Mouse (Mus musculus) forebrain, embryonic 13.5 days (tissue): ENCODE results near the gene Arl13a. TPM values are rescaled to one million over a fixed set of nuclear protein-coding genes. Genes with fewer than 3 reads are reported as not detected.
A peak's percentile ranks its signal among the peaks of the same experiment; 100 is the strongest.
"Not testable (repeated sequence)": the region's sequence is repeated elsewhere in the genome, so short reads cannot be mapped to it uniquely, and the experiment has no call there.

Source experiments
- ATAC-seq: fragments of 200-750 bp; cut with Nextera tagmentation; 2 replicates; pipeline ENCODE4 v1.8.0; 2017
- H3K27ac ChIP-seq: fragments of 300-500 bp; sonication (generic); 2 replicates; pipeline ENCODE4 v1.5.1; 2015; ENCODE audit warnings: inconsistent platforms, mild to moderate bottlenecking, moderate library complexity
- H3K27me3 ChIP-seq: fragments of 300-500 bp; sonication (generic); 2 replicates; pipeline ENCODE4 v1.6.1; 2015; ENCODE audit warnings: mild to moderate bottlenecking, inconsistent platforms
- H3K36me3 ChIP-seq: fragments of 300-500 bp; sonication (generic); 2 replicates; pipeline ENCODE4 v1.6.1; 2015; ENCODE audit warnings: mild to moderate bottlenecking, inconsistent platforms; ENCODE audit not compliant: poor library complexity, severe bottlenecking
- H3K4me1 ChIP-seq: fragments of 300-500 bp; sonication (generic); 2 replicates; pipeline ENCODE4 v1.6.1; 2015; ENCODE audit warnings: inconsistent platforms
- H3K4me2 ChIP-seq: fragments of 300-500 bp; sonication (generic); 2 replicates; pipeline ENCODE4 v1.6.1; 2015; ENCODE audit warnings: inconsistent platforms, mild to moderate bottlenecking, moderate library complexity
- H3K4me3 ChIP-seq: fragments of 300-500 bp; sonication (generic); 2 replicates; pipeline ENCODE4 v1.5.1; 2015; ENCODE audit warnings: mild to moderate bottlenecking, inconsistent platforms
- H3K9ac ChIP-seq: fragments of 300-500 bp; sonication (generic); 2 replicates; pipeline ENCODE4 v1.6.1; 2015; ENCODE audit warnings: mild to moderate bottlenecking, inconsistent platforms
- H3K9me3 ChIP-seq: fragments of 300-500 bp; sonication (generic); replicated peaks from 2 replicates; pipeline ENCODE4 v1.6.1; 2016; ENCODE audit warnings: inconsistent platforms
- WGBS: fragments of 180-500 bp; shearing (Covaris S2); methylation state at CpG from one replicate; pipeline ENCODE4 v1.1.7; 2015; 5-methylcytosine and 5-hydroxymethylcytosine counted together
- polyA plus RNA-seq: library from polyadenylated mRNA; unstranded; fragments of >200 nt; fragmentation: Nextera tagmentation; extraction: Ambion mirVana; gene quantifications from 2 replicates; pipeline ENCODE4 v1.2.1, GENCODE M21; 2015

The Arl13a gene
- polyA plus RNA-seq, result not detected in 2 replicates

- not testable (repeated sequence) for H3K9ac ChIP-seq, ATAC-seq, H3K9me3 ChIP-seq, H3K4me2 ChIP-seq, H3K4me1 ChIP-seq, H3K36me3 ChIP-seq, H3K27ac ChIP-seq, H3K4me3 ChIP-seq, H3K27me3 ChIP-seq
- 94% methylated on average over 8 of the region's 9 CpGs for WGBS
Measured at GRCm38 (mm10) chrX:134187201-134187600, at the start of gene Arl13a. Gene Arl13a (plus strand): TSS chrX:134187501.

- 84% methylated on average over 6 of the region's 6 CpGs for WGBS
- Histone ChIP-seq H3K4me2 (no peak overlapping the region), H3K4me3 (no peak overlapping the region), H3K27me3 (no peaks in the 10 kb centered on the region), H3K27ac (no peak overlapping the region), H3K4me1 (no peaks in the 10 kb centered on the region), H3K36me3 (no peaks in the 10 kb centered on the region), H3K9me3 (no peaks in the 10 kb centered on the region), H3K9ac (no peak overlapping the region)
- no peak for ATAC-seq
Measured at GRCm38 (mm10) chrX:134140024-134140423, 47.3 kb upstream of the Arl13a start.

GRCm38 (mm10) chrX:134141551-134141950 is 45.8 kb upstream of the Arl13a start:
- no peak overlapping the region for H3K9ac ChIP-seq
- H3K27me3 ChIP-seq, result no peaks in the 10 kb centered on the region
- ATAC-seq, result no peak
- H3K27ac ChIP-seq, result no peak overlapping the region
- H3K9me3 ChIP-seq, result no peaks in the 10 kb centered on the region
- H3K36me3 ChIP-seq, result no peaks in the 10 kb centered on the region
- H3K4me1 ChIP-seq, result no peaks in the 10 kb centered on the region
- H3K4me2 ChIP-seq, result no peak overlapping the region
- 89% methylated on average over 1 of the region's 1 CpGs for WGBS
- no peak overlapping the region for H3K4me3 ChIP-seq

- Histone ChIP-seq H3K27ac (no peak overlapping the region), H3K4me1 (no peaks in the 10 kb centered on the region), H3K36me3 (no peaks in the 10 kb centered on the region), H3K4me3 (no peak overlapping the region), H3K9me3 (no peaks in the 10 kb centered on the region), H3K27me3 (no peaks in the 10 kb centered on the region), H3K4me2 (no peak overlapping the region), H3K9ac (no peak overlapping the region)
- ATAC-seq, result no peak
- WGBS, result 88% methylated on average over 4 of the region's 4 CpGs
Measured at GRCm38 (mm10) chrX:134141986-134142385, 45.3 kb upstream of the Arl13a start.

- Histone ChIP-seq H3K36me3 (no peaks in the 10 kb centered on the region), H3K4me1 (no peaks in the 10 kb centered on the region; the same call in 1 of the 2 replicates), H3K27ac (no peak overlapping the region), H3K27me3 (no peaks in the 10 kb centered on the region), H3K4me3 (no peak overlapping the region), H3K4me2 (no peak overlapping the region), H3K9ac (no peak overlapping the region), H3K9me3 (no peaks in the 10 kb centered on the region)
- ATAC-seq, result no peak
- 40% methylated on average over 7 of the region's 7 CpGs for WGBS
Measured at GRCm38 (mm10) chrX:134158151-134158550, 29.1 kb upstream of the Arl13a start.

- 86% methylated on average over 2 of the region's 2 CpGs for WGBS
- Histone ChIP-seq H3K36me3 (no peaks in the 10 kb centered on the region), H3K4me3 (no peak overlapping the region), H3K27me3 (no peaks in the 10 kb centered on the region), H3K27ac (no peak overlapping the region), H3K9ac (no peak overlapping the region), H3K9me3 (no peaks in the 10 kb centered on the region), H3K4me1 (no peaks in the 10 kb centered on the region; the same call in 1 of the 2 replicates), H3K4me2 (no peak overlapping the region)
- no peak for ATAC-seq
Measured at GRCm38 (mm10) chrX:134160442-134160841, 26.9 kb upstream of the Arl13a start.

- Histone ChIP-seq H3K27me3 (no peaks in the 10 kb centered on the region), H3K36me3 (no peaks in the 10 kb centered on the region), H3K9ac (no peak within 1 kb of the TSS), H3K27ac (no peak within 1 kb of the TSS), H3K4me2 (peak within 1 kb of the TSS; percentile 56), H3K4me3 (peak within 1 kb of the TSS; percentile 28), H3K9me3 (no peaks in the 10 kb centered on the region), H3K4me1 (no peaks in the 10 kb centered on the region; the same call in 1 of the 2 replicates)
- ATAC-seq, result 0 out of 2 replicates have a peak, but pooled peaks have one; percentile 24
- 28% methylated on average over 16 of the region's 16 CpGs for WGBS
Measured at GRCm38 (mm10) chrX:134162043-134162720, 25.1 kb upstream of the Arl13a start, which contains the start of gene Xkrx. Gene Xkrx (minus strand): TSS chrX:134162076.

GRCm38 (mm10) chrX:134162826-134163225 is 24.5 kb upstream of the Arl13a start:
- Histone ChIP-seq H3K27ac (no peak overlapping the region), H3K4me3 (peak overlapping the region; percentile 28), H3K4me1 (no peaks in the 10 kb centered on the region; the same call in 1 of the 2 replicates), H3K27me3 (no peaks in the 10 kb centered on the region), H3K4me2 (peak overlapping the region; percentile 56), H3K9me3 (no peaks in the 10 kb centered on the region), H3K36me3 (no peaks in the 10 kb centered on the region), H3K9ac (no peak overlapping the region)
- ATAC-seq, result no peak
- WGBS, result 23% methylated on average over 10 of the region's 11 CpGs

GRCm38 (mm10) chrX:134163484-134163883 is 23.8 kb upstream of the Arl13a start:
- H3K4me3 ChIP-seq, result no peak overlapping the region
- peak overlapping the region; percentile 56 for H3K4me2 ChIP-seq
- no peaks in the 10 kb centered on the region; the same call in 1 of the 2 replicates for H3K4me1 ChIP-seq
- WGBS, result 50% methylated on average over 4 of the region's 4 CpGs
- H3K27ac ChIP-seq, result no peak overlapping the region
- ATAC-seq, result no peak
- no peaks in the 10 kb centered on the region for H3K9me3 ChIP-seq
- H3K27me3 ChIP-seq, result no peaks in the 10 kb centered on the region
- no peaks in the 10 kb centered on the region for H3K36me3 ChIP-seq
- H3K9ac ChIP-seq, result no peak overlapping the region

- H3K36me3 ChIP-seq, result no peaks in the 10 kb centered on the region
- H3K27me3 ChIP-seq, result no peaks in the 10 kb centered on the region
- H3K9ac ChIP-seq, result no peak overlapping the region
- H3K27ac ChIP-seq, result no peak overlapping the region
- no peak overlapping the region for H3K4me3 ChIP-seq
- no peak overlapping the region for H3K4me2 ChIP-seq
- no peaks in the 10 kb centered on the region for H3K4me1 ChIP-seq
- 98% methylated on average over 1 of the region's 1 CpGs for WGBS
- H3K9me3 ChIP-seq, result no peaks in the 10 kb centered on the region
- ATAC-seq, result no peak
Measured at GRCm38 (mm10) chrX:134170584-134170983, 16.7 kb upstream of the Arl13a start.

GRCm38 (mm10) chrX:134174699-134175098 is 12.6 kb upstream of the Arl13a start:
- Histone ChIP-seq H3K4me1 (no peaks in the 10 kb centered on the region), H3K27me3 (no peaks in the 10 kb centered on the region), H3K9me3 (no peaks in the 10 kb centered on the region), H3K36me3 (no peaks in the 10 kb centered on the region), H3K9ac (no peak overlapping the region), H3K4me3 (no peak overlapping the region), H3K4me2 (no peak overlapping the region), H3K27ac (no peak overlapping the region)
- ATAC-seq, result no peak
- 100% methylated on average over 1 of the region's 1 CpGs for WGBS

- no peak overlapping the region for H3K9ac ChIP-seq
- H3K27ac ChIP-seq, result no peak overlapping the region
- H3K27me3 ChIP-seq, result no peaks in the 10 kb centered on the region
- H3K4me1 ChIP-seq, result no peaks in the 10 kb centered on the region
- no peaks in the 10 kb centered on the region for H3K36me3 ChIP-seq
- WGBS, result 88% methylated on average over 2 of the region's 2 CpGs
- H3K9me3 ChIP-seq, result no peaks in the 10 kb centered on the region
- ATAC-seq, result no peak
- no peak overlapping the region for H3K4me2 ChIP-seq
- no peak overlapping the region for H3K4me3 ChIP-seq
Measured at GRCm38 (mm10) chrX:134208491-134208890, 21.2 kb downstream of the Arl13a start.
